ENCODE assay signal across 8 mouse cellular contexts in genomic region chr19:46152127-46152803, GRCm38 (mm10). TPM values are rescaled to one million over a fixed set of nuclear protein-coding genes. Genes with fewer than 3 reads are reported as not detected.
DNase-seq lines count a peak whose midpoint lies in the region; ATAC-seq and TF ChIP-seq lines count a peak whose summit lies in the region.

Gbf1 (plus strand) TSS chr19:46152509.

- no peaks in the 10 kb centered on the region; the same call in 1 of the 2 replicates for H3K4me1 ChIP-seq in bone marrow, adult 2 months (ENCODE audit: control insufficient read depth, insufficient read depth, low read length)
- peaks cover 34% of the 10 kb centered on the region for H3K4me1 ChIP-seq in embryonic facial prominence, embryonic 15.5 days
- peaks cover 29% of the 10 kb centered on the region for H3K4me1 ChIP-seq in limb, embryonic 14.5 days (ENCODE audit: control insufficient read depth, insufficient read depth, low read length)
- H3K4me1 ChIP-seq in midbrain, postnatal 0 days (ENCODE audit: insufficient read depth, low read length), result peaks cover 19% of the 10 kb centered on the region

- no peaks in the 10 kb centered on the region for H3K9me3 ChIP-seq in embryonic facial prominence, embryonic 15.5 days (replicated peaks)
- no peaks in the 10 kb centered on the region for H3K9me3 ChIP-seq in limb, embryonic 14.5 days (ENCODE audit: control insufficient read depth, low read length)
- H3K9me3 ChIP-seq in midbrain, postnatal 0 days (ENCODE audit: low read length), result no peaks in the 10 kb centered on the region

- WGBS in bone marrow, adult 2 months, result under 1% methylated on average over 37 of the region's 37 CpGs
- WGBS in embryonic facial prominence, embryonic 15.5 days, result under 1% methylated on average over 37 of the region's 37 CpGs
- 0% methylated on average over 31 of the region's 37 CpGs for WGBS in limb, embryonic 14.5 days
- WGBS in midbrain, postnatal 0 days, result under 1% methylated on average over 37 of the region's 37 CpGs

- H3K4me3 ChIP-seq in bone marrow, adult 2 months (replicated peaks; ENCODE audit: control insufficient read depth, low read depth, low read length), result peak within 1 kb of the TSS; percentile 90
- peak within 1 kb of the TSS; percentile 91 for H3K4me3 ChIP-seq in embryonic facial prominence, embryonic 15.5 days (replicated peaks)
- peak within 1 kb of the TSS; percentile 87 for H3K4me3 ChIP-seq in limb, embryonic 14.5 days (replicated peaks; ENCODE audit: low read length)
- peak within 1 kb of the TSS; percentile 89 for H3K4me3 ChIP-seq in midbrain, postnatal 0 days (ENCODE audit: low read depth, low read length)

- peak; percentile 93; the same call in 1 of the 2 replicates for TF ChIP-seq POLR2A in bone marrow, adult 2 months (IDR thresholded peaks at IDR 0.05; ENCODE audit: borderline replicate concordance, control insufficient read depth, low read depth, low read length)
- no peak for TF ChIP-seq POLR2A in limb, embryonic 14.5 days (IDR thresholded peaks at IDR 0.05; ENCODE audit: borderline replicate concordance, extremely low read depth, insufficient read depth, insufficient read length)

- DNase-seq in 416B (ENCODE audit: low read depth), result peak; percentile 100
- DNase-seq in heart, adult 8-10 months (ENCODE audit: low spot score), result peak; percentile 99
- peak; percentile 99 for DNase-seq in kidney, adult 9 months
- peak; percentile 98 for DNase-seq in limb, embryonic 14.5 days (ENCODE audit: low spot score)
- peak; percentile 99 for DNase-seq in midbrain, postnatal 0 days (ENCODE audit: low spot score)
- DNase-seq in spleen, postnatal 14 days (ENCODE audit: low spot score in 2 of 2), result peak; percentile 81 to 85

- ATAC-seq in embryonic facial prominence, embryonic 15.5 days (ENCODE audit: insufficient number of reproducible peaks, low FRiP score, low TSS enrichment, low read depth), result peak; percentile 97
- ATAC-seq in limb, embryonic 14.5 days (ENCODE audit: low FRiP score, low read depth), result peak; percentile 93
- ATAC-seq in midbrain, postnatal 0 days (ENCODE audit: low FRiP score), result peak; percentile 99

- TF ChIP-seq CTCF in bone marrow, adult 2 months (IDR thresholded peaks at IDR 0.05; ENCODE audit: control insufficient read depth, insufficient read depth, low read length), result no peak
- peak; percentile 23 for TF ChIP-seq CTCF in midbrain, postnatal 0 days (IDR thresholded peaks at IDR 0.05)

- H3K36me3 ChIP-seq in embryonic facial prominence, embryonic 15.5 days, result no peaks in the 10 kb centered on the region
- H3K36me3 ChIP-seq in limb, embryonic 14.5 days (ENCODE audit: control insufficient read depth, insufficient read depth, low read length), result no peaks in the 10 kb centered on the region
- H3K36me3 ChIP-seq in midbrain, postnatal 0 days (ENCODE audit: insufficient read depth, low read length), result no peaks in the 10 kb centered on the region

- H3K9ac ChIP-seq in embryonic facial prominence, embryonic 15.5 days, result peak within 1 kb of the TSS; percentile 62
- H3K9ac ChIP-seq in limb, embryonic 14.5 days (ENCODE audit: low read depth, low read length, severe bottlenecking), result peak within 1 kb of the TSS; percentile 74
- peak within 1 kb of the TSS; percentile 77 for H3K9ac ChIP-seq in midbrain, postnatal 0 days (replicated peaks; ENCODE audit: low read length, poor library complexity, severe bottlenecking)

- peaks cover 36% of the 10 kb centered on the region for H3K27me3 ChIP-seq in embryonic facial prominence, embryonic 15.5 days
- H3K27me3 ChIP-seq in limb, embryonic 14.5 days (ENCODE audit: control insufficient read depth, insufficient read depth, low read length), result peaks cover 35% of the 10 kb centered on the region
- H3K27me3 ChIP-seq in midbrain, postnatal 0 days (ENCODE audit: insufficient read depth, low read length), result peaks cover 31% of the 10 kb centered on the region

- peak within 1 kb of the TSS; percentile 28; the same call in 1 of the 2 replicates for H3K27ac ChIP-seq in bone marrow, adult 2 months (ENCODE audit: control insufficient read depth, insufficient read depth, low read depth, low read length, poor library complexity)
- H3K27ac ChIP-seq in embryonic facial prominence, embryonic 15.5 days (replicated peaks), result 0 out of 2 replicates have a peak within 1 kb of the TSS, but pooled peaks have one; percentile 19
- H3K27ac ChIP-seq in limb, embryonic 14.5 days (replicated peaks; ENCODE audit: low read depth, low read length), result 0 out of 2 replicates have a peak within 1 kb of the TSS, but pooled peaks have one; percentile 13
- H3K27ac ChIP-seq in midbrain, postnatal 0 days (ENCODE audit: low read depth, low read length), result peak within 1 kb of the TSS; percentile 77

- peak within 1 kb of the TSS; percentile 72 for H3K4me2 ChIP-seq in embryonic facial prominence, embryonic 15.5 days (replicated peaks)
- peak within 1 kb of the TSS; percentile 79 for H3K4me2 ChIP-seq in limb, embryonic 14.5 days (replicated peaks; ENCODE audit: low read depth, low read length, severe bottlenecking)
- H3K4me2 ChIP-seq in midbrain, postnatal 0 days (ENCODE audit: low read depth, low read length, poor library complexity, severe bottlenecking), result peak within 1 kb of the TSS; percentile 83

RNA-seq across cellular contexts. Expression of gene Gbf1, which starts in this region (rescaled TPM):
- 20.5 and 44.3 TPM in 2 replicates for polyA plus RNA-seq in bone marrow, adult 2 months (2011; ENCODE audit: insufficient read depth, insufficient read length, low replicate concordance, missing spikeins)
- polyA plus RNA-seq in embryonic facial prominence, embryonic 15.5 days (2015; fragmentation: Nextera tagmentation; extraction: Ambion mirVana), result 61.2 and 67.1 TPM in 2 replicates
- 10 to 100 TPM; 37.7 to 45.6 (median 41.9) TPM for total RNA-seq in heart, adult 8-10 months (2022)
- 92.1 and 131 TPM in 2 replicates for polyA plus RNA-seq in limb, embryonic 14.5 days (2012; rRNA removed)
- polyA plus RNA-seq in limb, embryonic 14.5 days (2014; fragmentation: Nextera tagmentation; extraction: Ambion mirVana), result 66.8 and 67.2 TPM in 2 replicates
- total RNA-seq in midbrain, postnatal 0 days (2014; rRNA removed), result 59.8 and 60.9 TPM in 2 replicates
- polyA plus RNA-seq in midbrain, postnatal 0 days (2015; fragmentation: Nextera tagmentation; extraction: Ambion mirVana), result 42.8 and 51.6 TPM in 2 replicates

Comparison
In these comparisons a context has a peak if more than half of its experiments do, and no peak if none do; other contexts are left out.
1. Peak in every context shown above with its lines: DNase-seq, ATAC-seq, H3K4me3 ChIP-seq and H3K27ac ChIP-seq.
2. H3K27ac ChIP-seq: peak in every context shown above with its lines; median percentile 77 in midbrain, postnatal 0 days; 28 in bone marrow, adult 2 months; 19 in embryonic facial prominence, embryonic 15.5 days; 13 in limb, embryonic 14.5 days.